ENCODE assay signal across 16 mouse cellular contexts in the genomic region with DNA sequence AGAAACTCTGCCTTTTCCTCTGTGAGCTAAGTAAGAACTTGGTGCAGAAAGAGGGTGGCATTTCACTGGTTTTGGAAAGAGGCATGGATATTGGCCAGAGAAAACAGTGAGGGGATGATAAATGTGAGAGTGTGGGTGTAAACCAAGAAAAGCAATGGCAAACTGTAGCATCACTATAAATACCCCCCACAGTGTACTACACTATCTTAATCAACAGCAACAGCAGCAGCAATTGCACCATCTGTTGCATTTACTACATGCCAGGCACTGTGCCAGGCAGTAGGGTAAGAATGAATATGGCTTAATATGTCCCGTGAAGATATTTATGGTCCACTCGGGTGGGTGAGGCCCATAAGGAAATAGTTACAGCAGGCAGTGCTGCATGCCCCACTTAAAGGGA. TPM values are rescaled to one million over a fixed set of nuclear protein-coding genes. Genes with fewer than 3 reads are reported as not detected.
A peak's percentile ranks its signal among the peaks of the same experiment; 100 is the strongest.
DNase-seq lines count a peak whose midpoint lies in the region; ATAC-seq and TF ChIP-seq lines count a peak whose summit lies in the region.
"Had no signal": no experiment of that assay in that cellular context is flagged by ENCODE, and none has a peak within 500 bp of the region (broad histone marks: within the 10 kb centered on the region; RNA-seq: fewer than 3 reads in every experiment).

No protein-coding gene starts in this region.

- H3K27ac ChIP-seq in embryonic facial prominence, embryonic 14.5 days (replicated peaks; ENCODE audit: low read depth, low read length), result no peak overlapping the region
- no peak overlapping the region for H3K27ac ChIP-seq in embryonic facial prominence, embryonic 10.5 days (replicated peaks)
- H3K27ac ChIP-seq: intestine, embryonic 15.5 days; limb, embryonic 13.5 days had no signal

- no peak overlapping the region for H3K4me2 ChIP-seq in embryonic facial prominence, embryonic 14.5 days (ENCODE audit: low read depth, low read length)
- H3K4me2 ChIP-seq: heart, embryonic 11.5 days; intestine, embryonic 15.5 days; limb, embryonic 13.5 days had no signal

- ATAC-seq in embryonic facial prominence, embryonic 14.5 days (ENCODE audit: low read depth), result no peak
- peak; percentile 78 for ATAC-seq in megakaryocyte progenitor cell, adult 5-6 weeks (replicated peaks; ENCODE audit: poor library complexity)
- ATAC-seq: intestine, embryonic 15.5 days; midbrain, embryonic 16.5 days had no signal

- no peak overlapping the region for H3K9ac ChIP-seq in embryonic facial prominence, embryonic 14.5 days (ENCODE audit: low read depth, low read length)
- H3K9ac ChIP-seq: intestine, embryonic 15.5 days; limb, embryonic 13.5 days had no signal

- no peak for TF ChIP-seq POLR2A in brain, embryonic 14.5 days (IDR thresholded peaks at IDR 0.05; ENCODE audit: borderline replicate concordance, extremely low read depth, insufficient read depth, insufficient read length, poor library complexity, severe bottlenecking)

- no peak for TF ChIP-seq CTCF in brain, embryonic 14.5 days (IDR thresholded peaks at IDR 0.05; ENCODE audit: borderline replicate concordance, extremely low read depth, insufficient read depth, insufficient read length)

- DNase-seq in embryonic facial prominence, embryonic 14.5 days (ENCODE audit: low spot score), result peak; percentile 10
- no peak for DNase-seq in embryonic facial prominence, embryonic 10.5 days (ENCODE audit: low spot score)
- peak; percentile 7 for DNase-seq in brain, embryonic 14.5 days (ENCODE audit: low read depth)
- DNase-seq in layer of hippocampus, adult 9-10 months (ENCODE audit: low spot score), result peak; percentile 15
- no peak for DNase-seq in spleen, adult 12 weeks (ENCODE audit: low spot score)
- no peak for DNase-seq in heart, adult 8-10 months (ENCODE audit: low spot score)
- DNase-seq in ovary, postnatal 10 days (ENCODE audit: low spot score), result no peak
- DNase-seq: adrenal gland, postnatal 10 days; kidney, postnatal 25 days; lung, postnatal 4 days; thymus, adult 2 months had no signal

- WGBS in embryonic facial prominence, embryonic 14.5 days, result 51% methylated on average over 2 of the region's 2 CpGs
- WGBS in embryonic facial prominence, embryonic 10.5 days, result 86% methylated on average over 2 of the region's 2 CpGs

- H3K4me1 ChIP-seq in embryonic facial prominence, embryonic 14.5 days (ENCODE audit: control insufficient read depth, insufficient read depth, low read length), result no peaks in the 10 kb centered on the region
- H3K4me1 ChIP-seq in embryonic facial prominence, embryonic 10.5 days, result no peaks in the 10 kb centered on the region
- H3K4me1 ChIP-seq: intestine, embryonic 15.5 days; limb, embryonic 13.5 days had no signal

- no peaks in the 10 kb centered on the region for H3K9me3 ChIP-seq in embryonic facial prominence, embryonic 14.5 days (ENCODE audit: control insufficient read depth, low read length)
- no peaks in the 10 kb centered on the region for H3K9me3 ChIP-seq in embryonic facial prominence, embryonic 10.5 days
- H3K9me3 ChIP-seq: intestine, embryonic 15.5 days; limb, embryonic 13.5 days had no signal

- no peaks in the 10 kb centered on the region for H3K36me3 ChIP-seq in embryonic facial prominence, embryonic 14.5 days (ENCODE audit: control insufficient read depth, insufficient read depth, low read length)
- H3K36me3 ChIP-seq in embryonic facial prominence, embryonic 10.5 days (replicated peaks), result no peaks in the 10 kb centered on the region
- H3K36me3 ChIP-seq: intestine, embryonic 15.5 days; limb, embryonic 13.5 days had no signal

- H3K27me3 ChIP-seq in embryonic facial prominence, embryonic 14.5 days (replicated peaks; ENCODE audit: control insufficient read depth, insufficient read depth, low read length), result no peaks in the 10 kb centered on the region
- H3K27me3 ChIP-seq in embryonic facial prominence, embryonic 10.5 days (replicated peaks; ENCODE audit: low read depth, poor library complexity, severe bottlenecking), result peaks cover 7% of the 10 kb centered on the region
- H3K27me3 ChIP-seq: intestine, embryonic 15.5 days had no signal

- no peak overlapping the region for H3K4me3 ChIP-seq in embryonic facial prominence, embryonic 14.5 days (ENCODE audit: low read depth, low read length)
- H3K4me3 ChIP-seq in embryonic facial prominence, embryonic 10.5 days, result no peak overlapping the region
- H3K4me3 ChIP-seq: intestine, embryonic 15.5 days; limb, embryonic 13.5 days had no signal

RNA-seq across cellular contexts. Expression of a gene that starts 18.2 kb away (rescaled TPM):
- 1.6 and 2.8 TPM in 2 replicates for polyA plus RNA-seq in embryonic facial prominence, embryonic 14.5 days (2014; fragmentation: Nextera tagmentation; extraction: Ambion mirVana)
- polyA plus RNA-seq in embryonic facial prominence, embryonic 10.5 days (2016; fragmentation: Nextera tagmentation; extraction: Ambion mirVana), result 0.77 and 1.1 TPM in 2 replicates
- 9.4 and 10.1 TPM in 2 replicates for polyA plus RNA-seq in brain, embryonic 14.5 days (2012; rRNA removed)
- total RNA-seq in megakaryocyte progenitor cell, adult 5-6 weeks (2015), result 2.4 and 3.2 TPM in 2 replicates
- 1.6 and 2.8 TPM in 2 replicates for total RNA-seq in megakaryocyte progenitor cell, adult 5-6 weeks (2017)
- total RNA-seq in heart, adult 8-10 months (2022), result under 1 TPM; 0.17 to 0.82 (median 0.25) TPM

Comparison
In these comparisons a context has a peak if more than half of its experiments do, and no peak if none do; other contexts are left out.
1. DNase-seq: peak in embryonic facial prominence, embryonic 14.5 days (single experiment), brain, embryonic 14.5 days (single experiment) and layer of hippocampus, adult 9-10 months (single experiment); none in embryonic facial prominence, embryonic 10.5 days (single experiment), spleen, adult 12 weeks (single experiment), heart, adult 8-10 months (single experiment) and ovary, postnatal 10 days (single experiment).